Mouse (Mus musculus): ENCODE data around the gene Tspan5.

DNA sequence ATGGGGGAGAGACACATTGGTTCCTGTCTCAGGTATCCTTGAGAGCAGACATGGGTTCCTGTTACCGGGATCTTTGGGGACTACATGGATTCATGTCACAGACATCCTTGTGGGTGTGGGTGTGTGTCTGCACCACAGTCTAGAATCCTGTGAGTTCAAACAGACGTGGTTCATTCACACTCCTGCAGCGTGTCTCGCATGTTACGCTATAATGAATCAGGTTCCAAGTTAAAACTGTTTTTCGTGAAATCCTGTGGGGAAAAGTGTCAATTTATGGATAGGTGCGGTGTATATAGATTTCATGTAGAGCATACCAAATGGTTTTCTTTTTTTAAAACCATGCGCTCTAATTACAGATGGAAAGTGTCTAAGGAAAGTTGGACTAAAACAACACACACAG, 52.5 kb downstream of the Tspan5 start:
- no peak for TF ChIP-seq GATA1 (IDR thresholded peaks at IDR 0.05; ENCODE audit: borderline replicate concordance, low read length)
- TF ChIP-seq FLI1 (IDR thresholded peaks at IDR 0.05; ENCODE audit: low read length) = no peak

Measured in megakaryocyte, embryonic 14.5 days (primary cell).